Mouse (Mus musculus) stomach, postnatal 0 days (tissue): ENCODE results near the gene B4galnt2. TPM values are rescaled to one million over a fixed set of nuclear protein-coding genes. Genes with fewer than 3 reads are reported as not detected.

Experiments
- ATAC-seq: fragments of 200-750 bp; cut with Nextera tagmentation; 2 replicates; pipeline ENCODE4 v1.8.0; 2017; ENCODE audit not compliant: low FRiP score, low TSS enrichment
- DNase-seq: peaks from one replicate; pipeline ENCODE4 v3.0.0-alpha.2; 2016; ENCODE audit warnings: low spot score
- H3K27ac ChIP-seq: fragments of 300-500 bp; sonication (generic); replicated peaks from 2 replicates; pipeline ENCODE4 v1.5.1; 2014; ENCODE audit warnings: mild to moderate bottlenecking, control low read depth
- H3K27me3 ChIP-seq: fragments of 300-500 bp; sonication (generic); 2 replicates; pipeline ENCODE4 v1.6.1; 2014; ENCODE audit warnings: low read length; ENCODE audit not compliant: control insufficient read depth, insufficient read depth
- H3K36me3 ChIP-seq: fragments of 300-500 bp; sonication (generic); 2 replicates; pipeline ENCODE4 v1.6.1; 2014; ENCODE audit warnings: low read length, mixed read lengths; ENCODE audit not compliant: control insufficient read depth, insufficient read depth
- H3K4me1 ChIP-seq: fragments of 300-500 bp; sonication (generic); replicated peaks from 2 replicates; pipeline ENCODE4 v1.6.1; 2014; ENCODE audit warnings: antibody characterized with exemption; ENCODE audit not compliant: control insufficient read depth, insufficient read depth
- H3K4me2 ChIP-seq: fragments of 300-500 bp; sonication (generic); replicated peaks from 2 replicates; pipeline ENCODE4 v1.6.1; 2014; ENCODE audit warnings: low read depth, mild to moderate bottlenecking, control low read depth, moderate library complexity
- H3K4me3 ChIP-seq: fragments of 300-500 bp; sonication (generic); 2 replicates; pipeline ENCODE4 v1.5.1; 2014; ENCODE audit warnings: low read depth, low read length, control low read depth
- H3K9ac ChIP-seq: fragments of 300-500 bp; sonication (generic); 2 replicates; pipeline ENCODE4 v1.6.1; 2014; ENCODE audit warnings: mild to moderate bottlenecking, low read length, control low read depth, mixed read lengths
- H3K9me3 ChIP-seq: fragments of 300-500 bp; sonication (generic); 2 replicates; pipeline ENCODE4 v1.6.1; 2016; ENCODE audit warnings: low read length; ENCODE audit not compliant: control insufficient read depth
- CTCF ChIP-seq: IDR thresholded peaks from 2 replicates; pipeline ENCODE4 v1.5.1; 2016; ENCODE audit warnings: antibody characterized with exemption, low read depth, mild to moderate bottlenecking, moderate library complexity
- EP300 ChIP-seq: optimal IDR thresholded peaks from 2 replicates; pipeline ENCODE3; 2016; ENCODE audit warnings: antibody characterized with exemption
- WGBS: fragments of 180-500 bp; shearing (Covaris S2); extraction: QIAGEN DNeasy Blood & Tissue Kit; methylation state at CpG from one replicate; pipeline ENCODE4 v1.1.7; 2014; 5-methylcytosine and 5-hydroxymethylcytosine counted together
- polyA plus RNA-seq: library from polyadenylated mRNA; unstranded; fragments of >200 nt; fragmentation: Nextera tagmentation; extraction: Ambion mirVana; gene quantifications from 2 replicates; pipeline ENCODE4 v1.2.1, GENCODE M21; 2015

B4galnt2 gene
- polyA plus RNA-seq, 1 experiment from 2014 or later: 4.6 TPM

- ATAC-seq (no peak), DNase-seq (no peak)
- H3K27ac ChIP-seq: no peak overlapping the region
- H3K4me1 ChIP-seq: peaks cover 5% of the 10 kb centered on the region
- no peak overlapping the region for H3K9ac ChIP-seq
- no peak overlapping the region for H3K4me2 ChIP-seq
- H3K9me3 ChIP-seq: no peaks in the 10 kb centered on the region
- TF ChIP-seq CTCF (no peak), EP300 (no peak)
- 69% methylated on average over 11 of the region's 11 CpGs for WGBS
- H3K36me3 ChIP-seq: 0 out of 2 replicates have a peak, but pooled peaks cover 2% of the 10 kb centered on the region
- H3K4me3 ChIP-seq: no peak overlapping the region
- H3K27me3 ChIP-seq: peaks cover 14% of the 10 kb centered on the region; the same call in 1 of the 2 replicates
Measured at GRCm38 (mm10) chr11:95828181-95828964, 86.3 kb downstream of the B4galnt2 start.

- H3K4me1 ChIP-seq: peaks cover 5% of the 10 kb centered on the region
- TF ChIP-seq CTCF (peak; percentile 86), EP300 (no peak)
- DNase-seq (peak; percentile 70), ATAC-seq (no peak)
- H3K9ac ChIP-seq: no peak overlapping the region
- H3K9me3 ChIP-seq: no peaks in the 10 kb centered on the region
- no peak overlapping the region for H3K4me3 ChIP-seq
- H3K27me3 ChIP-seq: peaks cover 19% of the 10 kb centered on the region; the same call in 1 of the 2 replicates
- no peak overlapping the region for H3K27ac ChIP-seq
- no peak overlapping the region for H3K4me2 ChIP-seq
- 0 out of 2 replicates have a peak, but pooled peaks cover 2% of the 10 kb centered on the region for H3K36me3 ChIP-seq
- WGBS: 17% methylated on average over 3 of the region's 3 CpGs
Measured at GRCm38 (mm10) chr11:95827464-95828085, 87.1 kb downstream of the B4galnt2 start.

DNA sequence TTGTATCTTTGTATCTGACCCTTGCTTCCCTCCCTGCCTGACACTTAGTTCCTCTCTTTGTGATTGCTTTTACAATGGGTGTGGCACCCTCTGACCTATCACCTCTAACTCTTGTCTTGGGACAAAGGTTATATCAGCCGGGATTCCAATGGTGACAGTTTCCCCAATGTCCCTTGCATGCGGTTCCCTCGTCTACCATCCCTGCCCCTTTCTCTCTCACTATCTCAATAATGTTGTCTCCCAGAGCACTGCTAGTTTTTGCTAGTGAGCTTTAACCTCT is 87.6 kb downstream of the B4galnt2 start:
- no peak overlapping the region for H3K27ac ChIP-seq
- H3K4me3 ChIP-seq: no peak overlapping the region
- no peak for TF ChIP-seq EP300
- no peak for TF ChIP-seq CTCF
- ATAC-seq (no peak), DNase-seq (no peak)
- no peaks in the 10 kb centered on the region for H3K9me3 ChIP-seq
- H3K4me2 ChIP-seq: no peak overlapping the region
- no peak overlapping the region for H3K9ac ChIP-seq
- H3K4me1 ChIP-seq: peaks cover 5% of the 10 kb centered on the region
- 22% methylated on average over 3 of the region's 3 CpGs for WGBS
- peaks cover 16% of the 10 kb centered on the region; the same call in 1 of the 2 replicates for H3K27me3 ChIP-seq
- H3K36me3 ChIP-seq: no peaks in the 10 kb centered on the region

GRCm38 (mm10) chr11:95826317-95827167 is 88.1 kb downstream of the B4galnt2 start:
- Histone ChIP-seq H3K4me1 (peaks cover 5% of the 10 kb centered on the region), H3K36me3 (no peaks in the 10 kb centered on the region), H3K9ac (no peak overlapping the region), H3K4me2 (no peak overlapping the region), H3K27ac (no peak overlapping the region), H3K9me3 (no peaks in the 10 kb centered on the region), H3K27me3 (peaks cover 16% of the 10 kb centered on the region; the same call in 1 of the 2 replicates), H3K4me3 (no peak overlapping the region)
- ATAC-seq (no peak), DNase-seq (no peak)
- TF ChIP-seq CTCF (no peak), EP300 (no peak)
- WGBS: 50% methylated on average over 6 of the region's 6 CpGs

DNA sequence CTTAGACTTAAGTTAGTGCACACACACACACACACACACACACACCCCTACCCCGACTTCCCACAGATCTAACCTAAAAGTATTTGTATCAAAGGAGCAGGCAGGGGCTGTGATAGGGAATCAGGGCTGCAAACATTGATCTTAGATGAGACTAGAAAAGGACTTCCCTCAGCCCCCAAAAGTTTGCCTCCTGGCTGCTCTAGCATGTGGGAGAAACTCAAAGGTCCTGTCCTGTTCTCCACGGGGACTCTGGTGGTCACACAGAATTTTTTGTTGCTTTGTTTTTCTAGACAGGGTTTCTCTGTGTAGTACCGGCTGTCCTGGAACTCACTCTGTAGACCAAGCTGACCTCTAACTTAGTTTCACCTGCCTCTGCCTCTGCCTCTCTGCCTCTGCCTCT is 89.1 kb downstream of the B4galnt2 start:
- no peak overlapping the region for H3K9ac ChIP-seq
- TF ChIP-seq EP300 (no peak), CTCF (no peak)
- H3K9me3 ChIP-seq: no peaks in the 10 kb centered on the region
- H3K36me3 ChIP-seq: no peaks in the 10 kb centered on the region
- H3K4me1 ChIP-seq: no peaks in the 10 kb centered on the region; the same call in none of the 2 replicates
- H3K4me3 ChIP-seq: no peak overlapping the region
- ATAC-seq: no peak
- H3K27me3 ChIP-seq: peaks cover 12% of the 10 kb centered on the region; the same call in 1 of the 2 replicates
- 44% methylated on average over 3 of the region's 3 CpGs for WGBS
- no peak overlapping the region for H3K4me2 ChIP-seq
- no peak for DNase-seq
- H3K27ac ChIP-seq: no peak overlapping the region
